Mouse (Mus musculus): ENCODE measurements around the gene Mxd4.

DNA sequence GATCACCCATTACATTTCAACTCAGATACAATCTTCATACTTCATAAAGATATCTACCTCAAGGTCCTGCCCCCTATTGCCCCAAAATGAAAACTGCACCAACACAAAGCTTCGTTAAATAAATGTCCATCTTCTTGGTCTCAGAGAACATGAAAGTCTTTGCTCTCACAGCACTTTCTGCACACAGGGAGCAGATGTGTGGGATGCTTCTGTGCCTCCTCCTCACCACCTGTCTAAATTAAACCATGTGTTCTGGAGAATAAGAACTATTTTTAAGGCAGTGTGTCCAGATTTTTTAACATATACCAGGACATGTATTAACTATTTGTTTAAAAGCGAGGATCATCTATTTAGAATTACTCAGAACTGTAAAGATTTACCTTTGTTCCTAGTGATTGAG is 54.8 kb downstream of the Mxd4 start:
- TF ChIP-seq POLR2A (IDR thresholded peaks at IDR 0.05; ENCODE audit: borderline replicate concordance, control insufficient read depth, low read depth, low read length) (no peak), CTCF (IDR thresholded peaks at IDR 0.05; ENCODE audit: control insufficient read depth, insufficient read depth, low read length) (no peak)

All from bone marrow, adult 2 months (tissue).